ENCODE assay signal across 8 mouse cellular contexts in the genomic region with DNA sequence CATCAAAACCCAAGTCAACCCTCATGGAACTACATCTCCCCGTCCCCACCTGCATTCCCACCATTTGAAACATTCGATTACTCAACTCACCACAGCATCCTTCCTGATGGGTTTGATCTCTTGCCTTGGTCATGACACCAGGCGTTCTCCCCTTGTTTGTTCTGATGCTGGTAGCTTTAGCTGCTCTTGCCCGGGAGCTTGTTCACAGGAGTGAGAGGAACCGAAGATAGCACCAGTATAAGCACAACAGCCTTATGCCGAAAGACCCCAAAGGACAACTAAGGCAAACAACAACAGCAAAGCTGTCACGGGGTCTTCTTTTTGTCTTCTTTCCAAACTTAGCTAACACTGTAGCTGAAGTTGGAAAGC. TPM values are rescaled to one million over a fixed set of nuclear protein-coding genes. Genes with fewer than 3 reads are reported as not detected.
DNase-seq lines count a peak whose midpoint lies in the region; ATAC-seq and TF ChIP-seq lines count a peak whose summit lies in the region.

No protein-coding gene starts in this region.

- H3K27ac ChIP-seq in layer of hippocampus, adult 2 months: peak overlapping the region; percentile 86
- H3K27ac ChIP-seq in cortical plate, adult 2 months (ENCODE audit: insufficient read depth, low read length): 0 out of 2 replicates have a peak overlapping the region, but pooled peaks have one; percentile 41
- peak overlapping the region; percentile 44; the same call in 1 of the 2 replicates for H3K27ac ChIP-seq in hindbrain, embryonic 15.5 days (replicated peaks)
- H3K27ac ChIP-seq in midbrain, embryonic 15.5 days: no peak overlapping the region

- no peak for TF ChIP-seq CTCF in layer of hippocampus, adult 2 months (conservative IDR thresholded peaks at IDR 0.05)
- TF ChIP-seq CTCF in cortical plate, adult 2 months (IDR thresholded peaks at IDR 0.05; ENCODE audit: extremely low read depth, insufficient read depth, low read length): no peak

- ATAC-seq in hindbrain, embryonic 15.5 days (ENCODE audit: low FRiP score, low read depth): peak; percentile 73
- no peak for ATAC-seq in midbrain, embryonic 15.5 days (replicated peaks)

- H3K4me2 ChIP-seq in hindbrain, embryonic 15.5 days: peak overlapping the region; percentile 78
- H3K4me2 ChIP-seq in midbrain, embryonic 15.5 days: peak overlapping the region; percentile 71

- no peaks in the 10 kb centered on the region for H3K9me3 ChIP-seq in hindbrain, embryonic 15.5 days
- no peaks in the 10 kb centered on the region for H3K9me3 ChIP-seq in midbrain, embryonic 15.5 days

- TF ChIP-seq POLR2A in cortical plate, adult 2 months (IDR thresholded peaks at IDR 0.05; ENCODE audit: extremely low read depth, insufficient read depth, low read length): no peak

- peak overlapping the region; percentile 61 for H3K9ac ChIP-seq in hindbrain, embryonic 15.5 days
- peak overlapping the region; percentile 42 for H3K9ac ChIP-seq in midbrain, embryonic 15.5 days

- no peaks in the 10 kb centered on the region for H3K36me3 ChIP-seq in hindbrain, embryonic 15.5 days
- H3K36me3 ChIP-seq in midbrain, embryonic 15.5 days (replicated peaks): no peaks in the 10 kb centered on the region

- H3K4me3 ChIP-seq in layer of hippocampus, adult 2 months: peak overlapping the region; percentile 63
- peak overlapping the region; percentile 53 for H3K4me3 ChIP-seq in cortical plate, adult 2 months (ENCODE audit: insufficient read depth, low read length)
- peak overlapping the region; percentile 71 for H3K4me3 ChIP-seq in hindbrain, embryonic 15.5 days
- peak overlapping the region; percentile 60 for H3K4me3 ChIP-seq in midbrain, embryonic 15.5 days

- WGBS in hindbrain, embryonic 15.5 days: 14% methylated on average over 7 of the region's 7 CpGs
- WGBS in midbrain, embryonic 15.5 days: 13% methylated on average over 7 of the region's 7 CpGs

- H3K4me1 ChIP-seq in cortical plate, adult 2 months (ENCODE audit: control insufficient read depth, insufficient read depth, low read length): 0 out of 2 replicates have a peak, but pooled peaks cover 1% of the 10 kb centered on the region
- H3K4me1 ChIP-seq in hindbrain, embryonic 15.5 days (replicated peaks): peaks cover 3% of the 10 kb centered on the region; the same call in 1 of the 2 replicates
- peaks cover 3% of the 10 kb centered on the region; the same call in 1 of the 2 replicates for H3K4me1 ChIP-seq in midbrain, embryonic 15.5 days

- DNase-seq in layer of hippocampus, adult 2 months (ENCODE audit: low spot score in 2 of 2): peak in 1 of 2 experiments; percentile 11
- DNase-seq in layer of hippocampus, postnatal 25 days (ENCODE audit: extremely low spot score in 1 of 2, low spot score in 1 of 2): no peak
- no peak for DNase-seq in gastrocnemius, postnatal 25 days
- DNase-seq in gastrocnemius, postnatal 10 days: no peak
- no peak for DNase-seq in kidney, adult 8-10 months

- H3K27me3 ChIP-seq in hindbrain, embryonic 15.5 days: peaks cover 13% of the 10 kb centered on the region; the same call in 1 of the 2 replicates
- peaks cover 7% of the 10 kb centered on the region for H3K27me3 ChIP-seq in midbrain, embryonic 15.5 days (replicated peaks)

RNA-seq across cellular contexts. Expression of gene Slc40a1, which starts 1.2 kb away (rescaled TPM):
- total RNA-seq in layer of hippocampus, adult 2 months (2021): 10 to 100 TPM in 1 of 2 experiments, 1 to 10 TPM in 1; 8.4 to 10.6 TPM
- 10 to 100 TPM; 10.3 to 12.1 TPM for total RNA-seq in layer of hippocampus, postnatal 25 days (2021)
- 10.9 and 11.9 TPM in 2 replicates for polyA plus RNA-seq in cortical plate, adult 2 months (2012; rRNA removed)
- 34.0 and 36.1 TPM in 2 replicates for polyA plus RNA-seq in hindbrain, embryonic 15.5 days (2015; fragmentation: Nextera tagmentation; extraction: Ambion mirVana)
- 38.2 and 38.6 TPM in 2 replicates for polyA plus RNA-seq in midbrain, embryonic 15.5 days (2015; fragmentation: Nextera tagmentation; extraction: Ambion mirVana)
- 10 to 100 TPM in 1 of 2 experiments, 1 to 10 TPM in 1; 9.2 to 12.0 TPM for total RNA-seq in gastrocnemius, postnatal 25 days (2021)
- 10 to 100 TPM; 14.5 to 15.0 TPM for total RNA-seq in gastrocnemius, postnatal 10 days (2021)

RNA-seq across cellular contexts. Expression of gene Gm5269, which starts 35.0 kb away (rescaled TPM):
- not detected for total RNA-seq in layer of hippocampus, adult 2 months (2021)
- total RNA-seq in layer of hippocampus, postnatal 25 days (2021): not detected
- polyA plus RNA-seq in cortical plate, adult 2 months (2012; rRNA removed): not detected in 2 replicates
- polyA plus RNA-seq in hindbrain, embryonic 15.5 days (2015; fragmentation: Nextera tagmentation; extraction: Ambion mirVana): not detected in 2 replicates
- polyA plus RNA-seq in midbrain, embryonic 15.5 days (2015; fragmentation: Nextera tagmentation; extraction: Ambion mirVana): not detected in 2 replicates
- total RNA-seq in gastrocnemius, postnatal 25 days (2021): not detected
- total RNA-seq in gastrocnemius, postnatal 10 days (2021): not detected
